22 mouse cellular contexts compared by ENCODE assay signal in the genomic region with DNA sequence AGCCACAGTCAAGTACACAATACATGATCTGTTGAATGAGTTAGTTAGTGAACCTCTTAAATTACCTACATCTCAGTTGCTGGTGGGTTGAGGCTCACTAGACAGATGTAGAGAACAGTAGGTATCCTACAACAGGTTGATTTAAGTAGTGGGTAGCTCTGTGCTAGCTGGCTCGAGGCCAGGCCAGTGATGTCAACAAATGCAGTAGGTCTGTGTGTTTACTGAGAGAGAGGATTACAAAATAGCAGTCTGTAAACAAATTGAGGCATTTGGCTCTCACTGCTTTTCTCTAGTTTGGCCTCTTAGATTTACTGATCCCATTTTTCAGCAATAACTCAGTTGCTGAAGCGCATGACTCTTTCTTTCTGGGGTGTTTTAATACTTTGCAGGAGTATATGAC.
DNase-seq lines count a peak whose midpoint lies in the region; ATAC-seq lines count a peak whose summit lies in the region.
"Had no signal": no experiment of that assay in that cellular context is flagged by ENCODE, and none has a peak within 500 bp of the region (broad histone marks: within the 10 kb centered on the region; RNA-seq: fewer than 3 reads in every experiment).

No protein-coding gene starts in this region.

- peak; percentile 86 for DNase-seq in heart, adult 11 months
- no peak for DNase-seq in heart, postnatal 25 days (ENCODE audit: low spot score)
- peak; percentile 16 for DNase-seq in lung, postnatal 10 days
- no peak for DNase-seq in lung, postnatal 25 days (ENCODE audit: low spot score)
- no peak for DNase-seq in layer of hippocampus, adult 9-10 months (ENCODE audit: low spot score)
- no peak for DNase-seq in embryo, embryonic 11 days
- DNase-seq: adrenal gland, adult 8-10 months; adrenal gland, postnatal 36 days; B cell, adult 2 months; cerebellum, adult 2 months; cerebellum, postnatal 10 days; gastrocnemius, adult 2 months; gastrocnemius, postnatal 25 days had no signal

- H3K27ac ChIP-seq in liver, embryonic 15.5 days (replicated peaks): no peak overlapping the region
- H3K27ac ChIP-seq: embryonic facial prominence, embryonic 15.5 days; forebrain, embryonic 10.5 days; gastrocnemius, adult 2 months; heart, embryonic 10.5 days; hindbrain, embryonic 13.5 days had no signal

- H3K4me1 ChIP-seq in liver, embryonic 15.5 days (replicated peaks): no peaks in the 10 kb centered on the region; the same call in 1 of the 2 replicates
- H3K4me1 ChIP-seq: embryonic facial prominence, embryonic 15.5 days; forebrain, embryonic 10.5 days; hindbrain, embryonic 13.5 days had no signal

- H3K36me3 ChIP-seq in liver, embryonic 15.5 days (replicated peaks): no peaks in the 10 kb centered on the region
- H3K36me3 ChIP-seq: embryonic facial prominence, embryonic 15.5 days; forebrain, embryonic 10.5 days; G1E; heart, embryonic 10.5 days; hindbrain, embryonic 13.5 days had no signal

- H3K4me2 ChIP-seq in liver, embryonic 15.5 days: no peak overlapping the region
- H3K4me2 ChIP-seq: embryonic facial prominence, embryonic 15.5 days; hindbrain, embryonic 13.5 days had no signal

- 0 out of 2 replicates have a peak, but pooled peaks have one; percentile 49 for ATAC-seq in liver, embryonic 15.5 days (ENCODE audit: insufficient read depth)
- ATAC-seq: CD4-positive, CD25-positive, alpha-beta regulatory T cell, adult 4 months; forebrain, embryonic 14.5 days had no signal

- no peaks in the 10 kb centered on the region for H3K27me3 ChIP-seq in liver, embryonic 15.5 days
- H3K27me3 ChIP-seq: embryonic facial prominence, embryonic 15.5 days; hindbrain, embryonic 13.5 days had no signal

- no peaks in the 10 kb centered on the region for H3K9me3 ChIP-seq in liver, embryonic 15.5 days (replicated peaks)
- H3K9me3 ChIP-seq: embryonic facial prominence, embryonic 15.5 days; forebrain, embryonic 10.5 days; heart, embryonic 10.5 days; hindbrain, embryonic 13.5 days had no signal

- WGBS in liver, embryonic 15.5 days (ENCODE audit: insufficient replicate concordance): 45% methylated on average over 2 of the region's 2 CpGs

- no peak overlapping the region for H3K4me3 ChIP-seq in liver, embryonic 15.5 days (replicated peaks)
- H3K4me3 ChIP-seq: embryonic facial prominence, embryonic 15.5 days; erythroblast, embryonic 14.5 days; forebrain, embryonic 10.5 days; gastrocnemius, adult 2 months; heart, embryonic 10.5 days; hindbrain, embryonic 13.5 days had no signal

- intact Hi-C loops in heart, postnatal 25 days (cut with DNase I): no loop called here

- H3K9ac ChIP-seq in liver, embryonic 15.5 days: no peak overlapping the region
- H3K9ac ChIP-seq: embryonic facial prominence, embryonic 15.5 days; hindbrain, embryonic 13.5 days had no signal

Comparison
In these comparisons a context has a peak if more than half of its experiments do, and no peak if none do; other contexts are left out.
1. DNase-seq: peak in heart, adult 11 months (single experiment) and lung, postnatal 10 days (single experiment); none in heart, postnatal 25 days (single experiment), lung, postnatal 25 days (single experiment), layer of hippocampus, adult 9-10 months (single experiment) and embryo, embryonic 11 days (single experiment).